Mouse (Mus musculus) thymus, postnatal 10 days (tissue): ENCODE measurements at regions not wholly inside any gene's neighbourhood (a gene's known extent, or its start where the extent isn't known, plus 50 kb on each side); places are given as distances from the start of the nearest gene placed in this dataset.

ENCODE experiments used
- DNase-seq, 2 experiments: peaks; one replicate each; pipeline ENCODE4 v3.0.0; 2021; ENCODE audit warnings: low spot score in 2 of 2

- DNase-seq: no peak
Observed at GRCm38 (mm10) chr10:96497482-96497881, 119.3 kb upstream of the Btg1 start.

- no peak for DNase-seq
Observed at GRCm38 (mm10) chr10:96499274-96499673, 117.5 kb upstream of the Btg1 start.

GRCm38 (mm10) chr10:96502090-96502728 lies 114.6 kb upstream of the Btg1 start:
- no peak for DNase-seq

GRCm38 (mm10) chr10:96502736-96503135 lies 114.1 kb upstream of the Btg1 start:
- no peak for DNase-seq

DNA sequence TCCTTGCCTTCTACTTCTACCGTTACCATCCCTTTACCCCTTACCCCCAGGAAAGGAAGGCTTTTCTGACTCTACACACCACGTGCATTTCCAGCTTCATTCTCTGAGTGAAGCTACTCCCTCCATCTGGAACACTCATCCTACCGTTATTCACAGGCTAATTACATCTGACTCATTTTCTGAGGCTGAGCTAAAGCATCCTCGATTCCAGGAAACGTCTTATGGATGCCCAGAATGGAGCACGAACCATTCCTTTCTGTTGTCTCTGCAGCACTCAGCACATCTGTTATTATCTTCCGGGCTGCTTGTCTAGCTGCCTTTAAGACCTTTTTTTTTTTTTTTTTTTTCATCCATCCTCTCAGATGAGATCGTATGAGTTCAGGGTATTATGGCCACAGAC lies 112.5 kb upstream of the Btg1 start:
- no peak for DNase-seq

DNA sequence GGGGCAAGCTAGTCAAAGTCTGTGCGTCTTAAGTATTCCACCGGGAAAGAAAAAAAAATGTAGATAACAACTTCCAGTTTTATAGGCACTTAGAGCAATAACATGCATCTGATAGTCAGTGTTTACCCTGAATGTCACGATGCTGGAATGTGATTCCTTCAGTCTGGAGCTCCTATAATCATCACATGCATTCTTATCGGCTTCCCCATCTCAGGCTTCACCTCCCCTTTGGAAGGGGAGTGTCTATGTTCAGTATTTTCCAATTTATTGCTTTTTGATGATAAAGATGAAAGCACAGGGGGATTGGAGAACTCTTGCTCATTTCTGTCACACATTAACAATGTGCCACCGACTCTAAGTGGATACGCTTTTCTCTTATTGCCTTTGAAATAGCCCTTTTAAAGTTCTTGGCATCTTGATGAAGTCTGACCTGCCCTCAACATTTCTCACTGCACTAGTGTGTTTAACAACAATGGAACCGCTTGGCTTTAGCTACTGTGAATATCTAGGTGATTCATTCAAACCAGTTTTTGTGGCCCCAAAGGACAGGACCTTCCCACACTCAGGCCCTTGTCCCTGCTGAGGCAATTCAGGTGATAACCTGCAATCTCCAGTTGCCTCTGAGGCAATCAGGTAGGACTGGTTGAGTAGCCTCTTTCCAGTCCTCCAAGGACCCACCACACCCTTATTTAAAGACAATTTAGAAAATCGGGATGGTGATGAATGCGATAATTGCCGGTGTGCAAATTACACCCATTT lies 101.5 kb upstream of the Btg1 start:
- DNase-seq: no peak

GRCm38 (mm10) chr10:96515923-96516258 lies 100.9 kb upstream of the Btg1 start:
- DNase-seq: no peak

- no peak for DNase-seq
Observed at GRCm38 (mm10) chr10:96519411-96519810, 97.4 kb upstream of the Btg1 start.

DNA sequence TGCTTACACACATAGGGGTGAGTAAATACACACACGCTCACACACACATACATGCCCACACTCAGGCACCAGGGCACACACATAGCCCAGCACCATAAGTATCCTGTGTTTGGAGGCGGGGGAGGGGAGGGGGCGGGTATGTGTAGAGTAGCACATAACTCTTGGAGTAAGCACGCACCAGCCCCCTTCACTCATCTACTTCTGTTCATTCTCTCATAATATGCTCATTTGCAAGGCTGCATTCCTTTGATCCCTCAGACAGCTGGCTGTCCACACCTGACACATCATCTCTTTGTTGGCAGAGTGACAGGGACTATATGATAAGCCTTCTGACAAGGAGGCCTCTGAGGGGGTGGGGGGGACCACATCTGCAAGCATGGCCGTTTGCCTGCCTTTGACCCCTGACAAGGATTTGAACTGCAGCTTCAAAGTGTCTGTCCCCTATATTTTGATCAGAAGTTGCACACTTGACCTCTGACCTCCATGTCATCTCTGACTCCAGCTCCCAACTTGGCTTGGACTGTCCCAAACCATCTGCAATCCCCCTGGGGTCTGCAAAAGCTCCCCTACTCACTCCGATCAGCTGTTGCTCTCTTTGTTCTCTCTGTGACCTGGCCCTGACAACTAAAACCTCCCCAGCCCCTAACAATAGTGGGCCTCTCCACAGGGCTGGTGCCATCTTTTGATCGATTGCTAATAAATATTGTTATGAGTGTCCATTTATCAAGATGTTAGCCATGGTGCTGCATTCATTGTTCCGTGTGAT lies 95.6 kb upstream of the Btg1 start:
- DNase-seq: no peak

DNA sequence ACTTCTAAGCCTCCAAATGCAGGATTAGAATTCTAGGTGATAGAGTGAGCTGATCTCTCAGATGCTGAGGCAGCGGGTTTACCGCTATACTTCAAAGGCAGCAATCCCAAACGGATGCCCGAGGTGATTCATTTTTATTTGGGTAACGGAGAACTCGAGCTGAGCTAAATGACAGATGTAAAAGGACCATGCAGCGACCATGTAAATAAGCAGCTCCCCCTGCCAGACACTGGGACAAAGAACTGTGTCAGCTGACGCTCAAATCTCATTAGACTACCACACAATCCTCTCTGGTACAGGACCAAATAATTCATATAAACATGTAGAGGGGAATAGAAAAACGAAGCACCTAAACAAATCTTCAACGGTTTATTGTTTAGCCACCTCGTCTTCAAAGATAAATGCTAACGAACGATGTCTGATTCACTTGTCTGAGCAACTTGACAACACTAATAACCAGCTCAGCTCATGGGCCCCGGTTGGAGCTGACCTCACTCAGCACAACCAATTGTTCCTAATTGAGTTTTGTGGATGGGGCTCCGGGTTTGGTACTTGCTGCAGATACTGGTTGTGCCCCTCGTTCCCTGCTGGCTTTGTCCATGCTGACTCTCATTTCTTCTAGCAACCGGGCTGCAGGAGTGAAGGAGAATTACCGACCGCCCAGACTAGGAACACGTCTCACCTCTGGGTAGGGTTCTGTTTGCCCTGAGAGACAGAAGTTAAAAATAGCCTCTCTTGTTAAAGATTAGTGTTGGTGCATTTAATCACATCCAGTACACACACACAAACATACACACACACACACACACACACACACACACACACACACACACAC lies 92.6 kb upstream of the Btg1 start:
- DNase-seq: no peak

DNA sequence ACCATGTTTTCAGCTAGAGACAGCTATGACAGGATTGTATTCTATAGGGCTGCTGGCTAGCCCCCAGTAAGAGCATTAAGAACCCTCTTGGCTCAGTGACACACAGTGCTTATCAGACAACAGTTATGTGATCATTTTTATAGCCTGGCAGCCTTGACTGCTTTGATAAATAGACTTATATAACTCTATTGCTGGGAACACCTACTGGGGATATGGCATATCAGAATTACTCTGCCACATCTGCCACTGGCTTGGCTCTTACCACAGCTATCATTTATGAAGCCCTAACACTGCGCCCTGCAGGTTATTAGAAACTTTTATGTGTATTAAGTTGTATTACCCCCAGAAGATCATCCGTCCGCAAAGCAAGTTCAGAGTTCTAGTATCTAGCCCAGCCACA lies 88.9 kb upstream of the Btg1 start:
- no peak for DNase-seq

DNA sequence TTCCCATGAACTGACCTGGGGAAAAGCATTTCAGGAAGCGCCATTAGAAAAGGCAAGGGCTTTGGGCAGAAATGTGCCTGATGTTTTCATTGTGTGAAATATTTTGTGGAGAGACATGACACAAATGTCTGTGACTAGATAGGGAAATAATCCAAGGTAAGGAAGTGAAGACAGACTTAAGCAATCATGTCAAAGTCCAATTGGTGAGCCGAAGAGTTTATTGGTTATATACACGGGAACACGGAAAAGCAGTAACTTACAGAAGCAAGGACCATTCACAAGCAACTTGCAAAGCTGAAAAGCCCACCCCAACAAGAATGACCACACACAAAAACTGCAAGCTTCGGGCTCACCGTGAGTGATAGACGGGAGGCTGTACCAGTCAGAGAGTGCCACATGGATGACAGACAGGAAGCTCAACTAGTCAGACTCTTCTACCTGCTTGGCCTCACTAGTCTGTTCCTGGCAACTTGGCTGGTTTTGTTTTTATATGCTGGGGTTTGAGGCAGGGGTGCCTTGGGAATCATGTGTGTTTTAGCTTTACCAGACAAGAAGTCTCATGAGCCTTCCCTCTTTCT lies 82.2 kb upstream of the Btg1 start:
- DNase-seq: no peak

GRCm38 (mm10) chr10:96535461-96535860 lies 81.3 kb upstream of the Btg1 start:
- DNase-seq: no peak

- no peak for DNase-seq
Observed at GRCm38 (mm10) chr10:96540828-96541227, 76.0 kb upstream of the Btg1 start.

- no peak for DNase-seq
Observed at GRCm38 (mm10) chr10:96545312-96545711, 71.5 kb upstream of the Btg1 start.

- DNase-seq: no peak
Observed at GRCm38 (mm10) chr10:96545761-96546388, 70.9 kb upstream of the Btg1 start.

- no peak for DNase-seq
Observed at GRCm38 (mm10) chr10:96549651-96550050, 67.2 kb upstream of the Btg1 start.

DNA sequence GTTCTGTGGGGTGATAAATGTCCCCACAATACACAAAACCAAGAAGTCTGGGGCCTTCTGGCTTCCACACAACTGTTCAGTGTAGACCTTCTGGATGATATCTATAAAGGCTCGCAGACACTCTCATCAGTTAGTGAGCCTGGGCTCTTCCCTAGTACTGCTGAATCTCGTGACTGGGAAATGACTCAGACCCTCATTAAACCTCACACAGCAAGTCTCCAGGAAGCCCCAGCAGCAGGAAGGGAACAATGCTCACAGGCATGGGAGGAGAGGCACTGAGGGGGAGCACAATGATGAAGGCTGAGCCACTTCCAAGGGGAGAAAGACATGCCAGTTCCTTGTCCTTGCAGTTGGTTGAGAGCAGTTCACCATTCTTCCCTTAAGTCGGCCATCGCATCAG lies 66.5 kb upstream of the Btg1 start:
- DNase-seq: no peak

DNA sequence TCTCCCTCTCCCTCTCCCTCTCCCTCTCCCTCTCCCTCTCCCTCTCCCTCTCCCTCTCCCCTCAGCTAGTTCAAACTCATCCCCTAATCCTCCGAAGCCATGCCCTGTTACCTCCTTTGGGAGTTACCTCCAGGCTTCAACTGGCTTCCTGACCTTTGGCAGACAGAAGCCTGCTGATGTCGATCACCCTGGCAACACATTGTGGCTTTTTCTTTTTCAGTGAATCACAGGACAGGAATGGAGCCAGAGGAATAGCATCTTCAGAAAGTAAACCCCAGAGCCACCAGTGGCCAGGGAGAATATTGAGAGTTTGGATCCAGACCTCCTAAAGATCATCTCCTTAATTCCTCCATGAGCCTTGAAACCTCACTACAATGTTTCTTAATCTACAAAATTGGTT lies 59.5 kb upstream of the Btg1 start:
- no peak for DNase-seq

DNA sequence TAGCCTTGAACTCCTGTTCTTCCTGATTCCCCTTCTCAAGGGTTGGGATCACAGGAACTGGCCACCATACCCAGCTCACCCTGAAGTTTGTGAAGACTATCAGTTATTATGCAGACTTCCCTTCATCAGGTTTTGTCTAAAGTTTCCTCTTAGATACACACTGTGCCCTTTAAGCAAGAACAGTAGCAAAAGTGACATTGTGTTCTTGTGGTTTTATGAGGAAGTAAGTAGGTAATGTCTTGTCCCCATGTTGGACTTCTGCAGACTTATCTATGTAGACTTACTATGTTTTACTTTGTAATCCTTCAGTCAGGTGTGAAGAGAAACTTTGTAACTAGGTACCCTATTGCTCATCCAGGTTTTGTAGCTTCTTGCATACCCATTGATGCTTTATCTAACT lies 51.5 kb upstream of the Btg1 start:
- DNase-seq: no peak
